Mouse (Mus musculus) cerebellum, adult 2 months (tissue): ENCODE measurements around the gene Psors1c2. TPM values are rescaled to one million over a fixed set of nuclear protein-coding genes. Genes with fewer than 3 reads are reported as not detected.

Experiments used
- DNase-seq, 2 experiments: peaks; one replicate each; pipeline ENCODE4 v3.0.0; 2021
- H3K27ac ChIP-seq: fragments of 200-500 bp; 2 replicates; pipeline ENCODE4 v1.5.1; 2012; ENCODE audit warnings: low read length, control low read depth, inconsistent platforms; ENCODE audit not compliant: insufficient read depth
- H3K27me3 ChIP-seq: fragments of 200-500 bp; 2 replicates; pipeline ENCODE4 v1.6.1; 2012; ENCODE audit warnings: inconsistent platforms, mild to moderate bottlenecking, low read length, moderate library complexity; ENCODE audit not compliant: control insufficient read depth, insufficient read depth
- H3K4me1 ChIP-seq: fragments of 200-500 bp; 2 replicates; pipeline ENCODE4 v1.6.1; 2011; ENCODE audit warnings: low read length; ENCODE audit not compliant: control insufficient read depth, insufficient read depth
- H3K4me3 ChIP-seq: fragments of 200-500 bp; replicated peaks from 2 replicates; pipeline ENCODE3; 2011; ENCODE audit warnings: mild to moderate bottlenecking, low read depth, low read length, control low read depth; ENCODE audit not compliant: insufficient read depth
- CTCF ChIP-seq: fragments of 200-500 bp; IDR thresholded peaks from 2 replicates; pipeline ENCODE4 v1.5.1; 2011; ENCODE audit warnings: low read depth, mild to moderate bottlenecking, control low read depth, low read length, moderate library complexity, borderline replicate concordance; ENCODE audit not compliant: insufficient read depth
- POLR2A ChIP-seq: fragments of 200-500 bp; IDR thresholded peaks from 2 replicates; pipeline ENCODE4 v1.6.1; 2011; ENCODE audit warnings: low read length, control low read depth, borderline replicate concordance; ENCODE audit not compliant: insufficient read depth
- WGBS: fragments of 180-500 bp; shearing (Covaris S2); methylation state at CpG from one replicate; pipeline ENCODE4 v1.1.7; 2018; 5-methylcytosine and 5-hydroxymethylcytosine counted together
- polyA plus RNA-seq: library from polyadenylated mRNA; depleted of rRNA; stranded (reverse); fragments of >200 nt; gene quantifications from 2 replicates; pipeline ENCODE4 v1.2.3, GENCODE M21; 2012

Psors1c2 gene
- polyA plus RNA-seq, 1 experiment: not detected

DNA sequence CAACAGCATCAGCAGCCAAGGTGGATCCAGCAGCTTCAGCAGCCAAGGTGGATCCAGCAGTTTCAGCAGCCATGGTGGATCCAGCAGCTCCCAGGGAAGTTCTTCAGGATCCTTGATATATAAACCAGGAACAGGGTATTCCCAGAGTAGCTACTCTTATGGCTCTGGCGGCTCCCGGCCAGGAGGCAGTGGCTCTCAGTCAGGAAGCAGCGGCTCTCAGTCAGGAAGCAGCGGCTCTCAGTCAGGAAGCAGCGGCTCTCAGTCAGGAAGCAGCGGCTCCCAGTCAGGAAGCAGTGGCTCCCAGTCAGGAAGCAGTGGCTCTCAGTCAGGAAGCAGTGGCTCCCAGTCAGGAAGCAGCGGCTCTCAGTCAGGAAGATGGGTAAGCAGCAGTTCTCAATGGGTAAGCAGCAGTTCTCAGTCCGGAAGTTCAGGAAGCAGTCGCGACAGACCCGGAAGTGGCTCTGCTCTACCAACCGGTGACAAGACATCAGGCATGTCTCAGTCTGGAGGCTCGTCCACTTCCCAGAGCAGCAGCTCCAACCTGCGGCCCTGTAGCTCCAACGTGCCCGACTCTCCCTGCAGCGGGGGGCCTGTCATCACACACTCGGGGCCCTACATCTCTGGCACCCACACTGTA lies 21.9 kb downstream of the Psors1c2 start:
- WGBS: 89% methylated on average over 18 of the region's 18 CpGs
- Histone ChIP-seq H3K4me1 (peaks cover under 1% of the 10 kb centered on the region; the same call in 1 of the 2 replicates), H3K27ac (no peak overlapping the region)

GRCm38 (mm10) chr17:35556186-35556765 lies 23.3 kb downstream of the Psors1c2 start:
- DNase-seq: no peak
- no peaks in the 10 kb centered on the region for H3K27me3 ChIP-seq
- H3K4me1 ChIP-seq: no peaks in the 10 kb centered on the region
- WGBS: 77% methylated on average over 13 of the region's 13 CpGs
- no peak overlapping the region for H3K27ac ChIP-seq
- no peak for TF ChIP-seq CTCF
- no peak for TF ChIP-seq POLR2A
- H3K4me3 ChIP-seq: no peak overlapping the region

More for the DNA sequence above, 21.9 kb downstream of the Psors1c2 start:
- no peak for DNase-seq
- TF ChIP-seq CTCF (no peak), POLR2A (no peak)
- H3K27me3 ChIP-seq: no peaks in the 10 kb centered on the region
- H3K4me3 ChIP-seq: no peak overlapping the region

GRCm38 (mm10) chr17:35556812-35557211 lies 23.8 kb downstream of the Psors1c2 start:
- WGBS: 20% methylated on average over 5 of the region's 5 CpGs
- no peak overlapping the region for H3K4me3 ChIP-seq
- H3K27me3 ChIP-seq: no peaks in the 10 kb centered on the region
- H3K27ac ChIP-seq: no peak overlapping the region
- DNase-seq: peak in 1 of 2 experiments; percentile 29
- TF ChIP-seq CTCF (peak; percentile 68), POLR2A (no peak)
- H3K4me1 ChIP-seq: no peaks in the 10 kb centered on the region

DNA sequence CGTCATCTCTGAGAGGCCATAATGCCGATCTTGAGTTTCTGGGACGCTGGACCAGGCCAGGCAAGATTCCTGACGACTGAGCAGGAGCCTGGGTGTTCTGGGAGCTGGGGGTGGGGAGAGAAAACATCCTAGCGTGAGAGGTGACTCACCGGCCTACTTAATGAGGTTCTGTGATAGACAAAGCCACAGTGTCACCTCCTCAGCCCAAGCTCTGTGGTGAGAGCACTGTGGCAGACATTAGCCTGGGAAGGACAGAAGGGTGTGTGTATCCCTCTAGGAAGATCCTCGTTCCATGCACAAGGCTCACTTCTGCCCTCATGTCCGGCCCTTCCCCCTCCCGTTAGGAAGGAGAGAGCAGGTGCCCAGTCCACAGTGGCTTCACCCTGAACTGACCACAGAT lies 24.4 kb downstream of the Psors1c2 start:
- H3K4me3 ChIP-seq: no peak overlapping the region
- 74% methylated on average over 9 of the region's 9 CpGs for WGBS
- H3K4me1 ChIP-seq: no peaks in the 10 kb centered on the region
- DNase-seq: no peak
- H3K27ac ChIP-seq: no peak overlapping the region
- TF ChIP-seq POLR2A: no peak
- TF ChIP-seq CTCF: no peak
- H3K27me3 ChIP-seq: no peaks in the 10 kb centered on the region

- Histone ChIP-seq H3K4me3 (no peak overlapping the region), H3K4me1 (no peaks in the 10 kb centered on the region), H3K27me3 (no peaks in the 10 kb centered on the region), H3K27ac (no peak overlapping the region)
- no peak for DNase-seq
- 60% methylated on average over 8 of the region's 8 CpGs for WGBS
- TF ChIP-seq POLR2A (no peak), CTCF (no peak)
Observed at GRCm38 (mm10) chr17:35558216-35558615, 25.2 kb downstream of the Psors1c2 start.

- no peak for DNase-seq
- whole genome bisulfite sequencing: 63% methylated on average over 3 of the region's 3 CpGs
- H3K4me3 ChIP-seq: no peak within 1 kb of the TSS
- H3K27ac ChIP-seq: no peak within 1 kb of the TSS
- no peaks in the 10 kb centered on the region for H3K4me1 ChIP-seq
- TF ChIP-seq POLR2A (no peak), CTCF (no peak)
- H3K27me3 ChIP-seq: no peaks in the 10 kb centered on the region
Observed at GRCm38 (mm10) chr17:35567150-35567549, 34.1 kb downstream of the Psors1c2 start, which contains the start of gene 2300002M23Rik. Gene 2300002M23Rik, plus strand, starts transcription at chr17:35567450.

DNA sequence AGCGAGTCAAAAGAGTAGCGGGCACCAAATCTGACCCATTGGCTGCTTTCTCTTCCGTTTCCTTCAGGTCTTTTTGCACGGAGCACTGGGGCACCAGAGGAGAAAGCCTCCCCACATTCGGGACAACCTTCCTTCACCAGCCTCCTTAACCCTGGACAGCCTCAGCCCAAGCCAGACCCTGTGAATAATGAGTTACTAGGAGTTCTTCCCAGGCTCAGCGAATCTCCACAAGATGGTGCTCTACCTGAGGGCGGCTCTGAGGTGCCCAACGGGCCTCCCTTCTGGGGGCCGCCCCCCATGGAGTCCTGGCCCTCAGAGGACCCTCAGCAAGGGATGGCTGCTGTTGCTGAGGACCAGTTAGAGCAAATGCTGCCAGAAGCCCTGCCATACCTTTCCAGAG lies 34.8 kb downstream of the Psors1c2 start:
- no peaks in the 10 kb centered on the region for H3K27me3 ChIP-seq
- TF ChIP-seq CTCF: no peak
- TF ChIP-seq POLR2A: no peak
- WGBS: 26% methylated on average over 9 of the region's 9 CpGs
- no peaks in the 10 kb centered on the region for H3K4me1 ChIP-seq
- H3K4me3 ChIP-seq: no peak overlapping the region
- no peak for DNase-seq
- no peak overlapping the region for H3K27ac ChIP-seq
